In genomic region chr11:19197790-19198189, GRCm38 (mm10) we compare ENCODE assay signal across 27 mouse cellular contexts.
DNase-seq lines count a peak whose midpoint lies in the region; ATAC-seq and TF ChIP-seq lines count a peak whose summit lies in the region.
"Had no signal": no experiment of that assay in that cellular context is flagged by ENCODE, and none has a peak within 500 bp of the region (broad histone marks: within the 10 kb centered on the region; RNA-seq: fewer than 3 reads in every experiment).

No protein-coding gene starts in this region.

- H3K27me3 ChIP-seq in forebrain, embryonic 12.5 days = no peaks in the 10 kb centered on the region
- H3K27me3 ChIP-seq in forebrain, postnatal 0 days (ENCODE audit: insufficient read depth, low read length) = no peaks in the 10 kb centered on the region
- H3K27me3 ChIP-seq in midbrain, embryonic 13.5 days = no peaks in the 10 kb centered on the region
- H3K27me3 ChIP-seq in midbrain, embryonic 16.5 days (ENCODE audit: control insufficient read depth, insufficient read depth, low read depth, low read length) = no peaks in the 10 kb centered on the region
- H3K27me3 ChIP-seq: embryonic facial prominence, embryonic 13.5 days; forebrain, embryonic 15.5 days; heart, embryonic 13.5 days had no signal

- no peak overlapping the region for H3K4me2 ChIP-seq in forebrain, embryonic 12.5 days
- H3K4me2 ChIP-seq in forebrain, postnatal 0 days (ENCODE audit: low read depth) = no peak overlapping the region
- no peak overlapping the region for H3K4me2 ChIP-seq in midbrain, embryonic 13.5 days (replicated peaks)
- H3K4me2 ChIP-seq in midbrain, embryonic 16.5 days (ENCODE audit: low read length) = no peak overlapping the region
- H3K4me2 ChIP-seq: embryonic facial prominence, embryonic 13.5 days; forebrain, embryonic 15.5 days; heart, embryonic 13.5 days; hindbrain, embryonic 14.5 days had no signal

- H3K9ac ChIP-seq in forebrain, embryonic 12.5 days = no peak overlapping the region
- H3K9ac ChIP-seq in forebrain, postnatal 0 days = no peak overlapping the region
- H3K9ac ChIP-seq in midbrain, embryonic 13.5 days (replicated peaks) = no peak overlapping the region
- H3K9ac ChIP-seq in midbrain, embryonic 16.5 days (ENCODE audit: low read depth, low read length) = no peak overlapping the region
- H3K9ac ChIP-seq: embryonic facial prominence, embryonic 13.5 days; forebrain, embryonic 15.5 days; heart, embryonic 13.5 days; hindbrain, embryonic 14.5 days had no signal

- 76% methylated on average over 1 of the region's 1 CpGs for WGBS in forebrain, embryonic 12.5 days
- 73% methylated on average over 1 of the region's 1 CpGs for WGBS in forebrain, postnatal 0 days
- 69% methylated on average over 1 of the region's 1 CpGs for WGBS in midbrain, embryonic 13.5 days
- 80% methylated on average over 1 of the region's 1 CpGs for WGBS in midbrain, embryonic 16.5 days

- no peak overlapping the region for H3K4me3 ChIP-seq in forebrain, embryonic 12.5 days (replicated peaks)
- no peak overlapping the region for H3K4me3 ChIP-seq in forebrain, postnatal 0 days (ENCODE audit: low read depth, low read length)
- H3K4me3 ChIP-seq in midbrain, embryonic 13.5 days (replicated peaks) = no peak overlapping the region
- no peak overlapping the region for H3K4me3 ChIP-seq in midbrain, embryonic 16.5 days (ENCODE audit: low read depth, low read length)
- H3K4me3 ChIP-seq: embryonic facial prominence, embryonic 10.5 days; embryonic facial prominence, embryonic 13.5 days; erythroblast, embryonic 14.5 days; forebrain, embryonic 15.5 days; heart, adult 2 months; heart, embryonic 10.5 days; heart, embryonic 13.5 days had no signal

- peak; percentile 20; the same call in 1 of the 2 replicates for ATAC-seq in forebrain, embryonic 12.5 days (ENCODE audit: low FRiP score)
- no peak for ATAC-seq in forebrain, postnatal 0 days
- ATAC-seq in midbrain, embryonic 13.5 days = 0 out of 2 replicates have a peak, but pooled peaks have one; percentile 9
- no peak for ATAC-seq in midbrain, embryonic 16.5 days
- ATAC-seq: forebrain, embryonic 15.5 days; hindbrain, postnatal 0 days; Patski had no signal

- H3K9me3 ChIP-seq in forebrain, embryonic 12.5 days = no peaks in the 10 kb centered on the region
- H3K9me3 ChIP-seq in forebrain, postnatal 0 days (ENCODE audit: low read length) = no peaks in the 10 kb centered on the region
- H3K9me3 ChIP-seq in midbrain, embryonic 13.5 days = no peaks in the 10 kb centered on the region
- no peaks in the 10 kb centered on the region for H3K9me3 ChIP-seq in midbrain, embryonic 16.5 days (replicated peaks; ENCODE audit: control insufficient read depth, low read length, poor library complexity, severe bottlenecking)
- H3K9me3 ChIP-seq: embryonic facial prominence, embryonic 10.5 days; embryonic facial prominence, embryonic 13.5 days; forebrain, embryonic 15.5 days; heart, embryonic 10.5 days; heart, embryonic 13.5 days had no signal

- no peak for DNase-seq in forebrain, postnatal 0 days
- DNase-seq in retina, postnatal 1 day = peak; percentile 25
- no peak for DNase-seq in retina, embryonic 14.5 days (ENCODE audit: low spot score)
- no peak for DNase-seq in adrenal gland, adult 2 months
- DNase-seq: adrenal gland, postnatal 14 days; cerebellum, adult 11-12 months; cerebellum, adult 8-10 months; cerebellum, postnatal 10 days; cerebellum, postnatal 36 days; embryo, embryonic 11 days; gastrocnemius, postnatal 10 days; gastrocnemius, postnatal 36 days; heart, adult 2 months; heart, postnatal 14 days; heart, postnatal 4 days had no signal

- no peaks in the 10 kb centered on the region for H3K36me3 ChIP-seq in forebrain, embryonic 12.5 days (replicated peaks)
- H3K36me3 ChIP-seq in forebrain, postnatal 0 days (ENCODE audit: insufficient read depth) = no peaks in the 10 kb centered on the region
- no peaks in the 10 kb centered on the region for H3K36me3 ChIP-seq in midbrain, embryonic 13.5 days
- no peaks in the 10 kb centered on the region for H3K36me3 ChIP-seq in midbrain, embryonic 16.5 days (ENCODE audit: control insufficient read depth, insufficient read depth, low read length)
- H3K36me3 ChIP-seq: embryonic facial prominence, embryonic 10.5 days; embryonic facial prominence, embryonic 13.5 days; forebrain, embryonic 15.5 days; heart, embryonic 10.5 days; heart, embryonic 13.5 days had no signal

- no peak for TF ChIP-seq CTCF in forebrain, postnatal 0 days (IDR thresholded peaks at IDR 0.05; ENCODE audit: low read depth)

- no peak overlapping the region for H3K27ac ChIP-seq in forebrain, embryonic 12.5 days
- no peak overlapping the region for H3K27ac ChIP-seq in forebrain, postnatal 0 days (ENCODE audit: low read depth, low read length)
- H3K27ac ChIP-seq in midbrain, embryonic 13.5 days = no peak overlapping the region
- H3K27ac ChIP-seq in midbrain, embryonic 16.5 days (ENCODE audit: low read length) = no peak overlapping the region
- H3K27ac ChIP-seq: embryonic facial prominence, embryonic 10.5 days; embryonic facial prominence, embryonic 13.5 days; forebrain, embryonic 15.5 days; heart, adult 2 months; heart, embryonic 10.5 days; heart, embryonic 13.5 days; hindbrain, embryonic 14.5 days; hindbrain, postnatal 0 days had no signal

- peaks cover 8% of the 10 kb centered on the region for H3K4me1 ChIP-seq in forebrain, embryonic 12.5 days
- no peaks in the 10 kb centered on the region for H3K4me1 ChIP-seq in forebrain, postnatal 0 days (ENCODE audit: insufficient read depth)
- H3K4me1 ChIP-seq in midbrain, embryonic 13.5 days (replicated peaks) = peaks cover 9% of the 10 kb centered on the region
- no peaks in the 10 kb centered on the region for H3K4me1 ChIP-seq in midbrain, embryonic 16.5 days (ENCODE audit: control insufficient read depth, insufficient read depth, low read length)
- H3K4me1 ChIP-seq: embryonic facial prominence, embryonic 13.5 days had no signal

Comparison
In these comparisons a context has a peak if more than half of its experiments do, and no peak if none do; other contexts are left out.
1. ATAC-seq: peak in forebrain, embryonic 12.5 days (single experiment) and midbrain, embryonic 13.5 days (single experiment); none in forebrain, postnatal 0 days (single experiment) and midbrain, embryonic 16.5 days (single experiment).